Mouse (Mus musculus): ENCODE data around the gene Sgsm3. TPM values are rescaled to one million over a fixed set of nuclear protein-coding genes. Genes with fewer than 3 reads are reported as not detected.

Sgsm3 gene
- polyA plus RNA-seq, 1 experiment: 20.0 TPM

DNA sequence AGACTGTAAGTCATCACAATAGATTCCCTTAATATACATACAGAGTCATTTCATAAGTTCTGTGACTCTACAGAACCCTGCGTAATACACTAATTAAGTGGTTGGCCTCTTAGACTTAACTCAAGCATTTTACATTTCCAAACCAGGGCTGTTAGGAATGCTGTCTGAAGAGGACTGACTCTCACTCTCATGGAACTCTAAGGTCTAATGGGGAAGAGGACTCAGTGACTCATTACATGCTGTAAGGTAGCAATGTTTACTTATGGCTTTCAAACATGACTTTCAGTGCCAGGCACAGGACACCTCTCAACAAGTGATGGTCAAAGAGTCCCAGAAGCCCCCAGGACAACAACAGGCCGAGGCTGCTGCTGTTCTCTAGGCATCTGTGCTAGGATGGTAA, 77.9 kb downstream of the Sgsm3 start:
- no peaks in the 10 kb centered on the region for H3K36me3 ChIP-seq (ENCODE audit: control insufficient read depth, insufficient read depth, low read length)
- H3K4me1 ChIP-seq (ENCODE audit: control insufficient read depth, insufficient read depth, low read length): no peaks in the 10 kb centered on the region; the same call in 1 of the 2 replicates
- no peaks in the 10 kb centered on the region for H3K27me3 ChIP-seq (replicated peaks; ENCODE audit: control insufficient read depth, insufficient read depth, low read length)
- no peak overlapping the region for H3K27ac ChIP-seq (ENCODE audit: insufficient read depth, low read depth, low read length)
- H3K4me3 ChIP-seq (ENCODE audit: insufficient read depth, low read depth, low read length): no peak overlapping the region
- TF ChIP-seq POLR2A (IDR thresholded peaks at IDR 0.05; ENCODE audit: low read depth, low read length): no peak
- TF ChIP-seq CTCF (conservative IDR thresholded peaks at IDR 0.05; ENCODE audit: insufficient read depth, insufficient read length, low read depth, low read length): no peak
- DNase-seq: no peak
- WGBS: 97% methylated on average over 2 of the region's 2 CpGs

DNA sequence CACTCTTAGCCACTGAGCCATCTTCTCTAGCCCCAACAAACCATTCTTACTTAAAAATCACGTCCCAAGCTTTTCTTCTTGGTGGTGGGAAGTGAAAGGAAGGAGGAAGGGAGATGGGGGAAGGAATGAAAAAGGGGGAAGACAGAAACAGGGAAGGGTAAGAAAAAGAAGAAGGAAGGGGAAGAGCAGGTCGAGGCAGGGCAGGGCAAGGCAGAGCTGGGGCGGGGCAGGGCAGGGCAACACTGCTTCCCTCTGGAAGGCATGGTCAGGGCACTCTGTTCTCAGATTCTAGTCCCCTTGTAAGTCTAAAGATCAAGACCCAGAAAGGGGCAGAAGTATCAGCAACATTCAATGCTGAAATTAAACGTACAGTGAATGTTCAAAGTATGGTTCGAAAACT, 80.2 kb downstream of the Sgsm3 start:
- Histone ChIP-seq H3K27ac (ENCODE audit: insufficient read depth, low read depth, low read length) (no peak overlapping the region), H3K36me3 (ENCODE audit: control insufficient read depth, insufficient read depth, low read length) (no peaks in the 10 kb centered on the region), H3K27me3 (replicated peaks; ENCODE audit: control insufficient read depth, insufficient read depth, low read length) (no peaks in the 10 kb centered on the region), H3K4me3 (ENCODE audit: insufficient read depth, low read depth, low read length) (no peak overlapping the region), H3K4me1 (ENCODE audit: control insufficient read depth, insufficient read depth, low read length) (peaks cover 14% of the 10 kb centered on the region)
- WGBS: 87% methylated on average over 5 of the region's 5 CpGs
- DNase-seq: no peak
- TF ChIP-seq POLR2A (IDR thresholded peaks at IDR 0.05; ENCODE audit: low read depth, low read length) (no peak), CTCF (conservative IDR thresholded peaks at IDR 0.05; ENCODE audit: insufficient read depth, insufficient read length, low read depth, low read length) (no peak)

DNA sequence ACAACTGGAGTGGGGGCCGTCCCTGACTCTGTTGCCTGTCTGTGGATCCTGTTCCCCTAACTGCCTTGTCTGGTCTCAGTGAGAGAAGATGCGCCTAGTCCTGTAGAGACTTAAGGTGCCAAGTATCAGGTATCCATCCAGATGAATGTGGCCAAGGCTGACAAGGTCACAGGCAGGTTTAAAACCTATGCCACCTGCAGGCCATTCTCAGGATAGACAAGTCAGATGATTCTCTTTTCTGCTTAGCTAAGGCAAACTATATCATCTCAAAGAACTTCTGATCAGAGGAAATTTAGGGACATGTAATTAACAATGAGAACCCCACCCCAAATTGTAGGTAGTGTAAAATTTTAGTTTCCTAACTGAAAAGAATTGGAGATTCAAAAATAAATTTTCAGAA, 83.4 kb downstream of the Sgsm3 start:
- Histone ChIP-seq H3K4me3 (ENCODE audit: insufficient read depth, low read depth, low read length) (no peak overlapping the region), H3K4me1 (ENCODE audit: control insufficient read depth, insufficient read depth, low read length) (peaks cover 14% of the 10 kb centered on the region), H3K27ac (ENCODE audit: insufficient read depth, low read depth, low read length) (no peak overlapping the region), H3K36me3 (ENCODE audit: control insufficient read depth, insufficient read depth, low read length) (no peaks in the 10 kb centered on the region), H3K27me3 (replicated peaks; ENCODE audit: control insufficient read depth, insufficient read depth, low read length) (no peaks in the 10 kb centered on the region)
- TF ChIP-seq POLR2A (IDR thresholded peaks at IDR 0.05; ENCODE audit: low read depth, low read length): no peak
- peak; percentile 30; the same call in 1 of the 2 replicates for TF ChIP-seq CTCF (conservative IDR thresholded peaks at IDR 0.05; ENCODE audit: insufficient read depth, insufficient read length, low read depth, low read length)
- DNase-seq: peak; percentile 28
- 92% methylated on average over 2 of the region's 2 CpGs for WGBS

Other genes starting within 250 kb of the Sgsm3 start
- gene Adsl, start 29.3 kb upstream of the Sgsm3 start, polyA plus RNA-seq (2012; rRNA removed): 71.2 and 83.9 TPM in 2 replicates
- 15.1 and 16.0 TPM in 2 replicates for gene Mrtfa, start 213.0 kb downstream of the Sgsm3 start, polyA plus RNA-seq (2012; rRNA removed)

Data from kidney, adult 2 months (tissue).